Mouse (Mus musculus): ENCODE measurements around the gene Aifm2.

GRCm38 (mm10) chr10:61665651-61666050 lies 49.4 kb upstream of the Aifm2 start:
- no peak for TF ChIP-seq POLR2A (IDR thresholded peaks at IDR 0.05; ENCODE audit: insufficient read length, low read depth)
- TF ChIP-seq MYOD1 (IDR thresholded peaks at IDR 0.05; ENCODE audit: control insufficient read depth in 1 of 3, insufficient read length in 2 of 3, low read depth in 2 of 3): no peak
- TF ChIP-seq MAX (IDR thresholded peaks at IDR 0.05; ENCODE audit: low read depth): no peak
- no peak for TF ChIP-seq E2F4 (IDR thresholded peaks at IDR 0.05; ENCODE audit: insufficient read depth)
